Mouse (Mus musculus) CH12.LX (cell line): ENCODE data around the gene Fam107b.

Source experiments
- ELF1 ChIP-seq: IDR thresholded peaks from 2 replicates; pipeline ENCODE4 v1.6.1; 2014; ENCODE audit warnings: low read depth, mild to moderate bottlenecking, inconsistent platforms, low read length, improper control_type of control experiment
- EP300 ChIP-seq: IDR thresholded peaks from 2 replicates; pipeline ENCODE4 v1.6.1; 2011; ENCODE audit warnings: low read length, improper control_type of control experiment
- GABPA ChIP-seq: IDR thresholded peaks from 2 replicates; pipeline ENCODE4 v1.6.1; 2012; ENCODE audit warnings: low read depth, low read length, improper control_type of control experiment, inconsistent platforms; ENCODE audit not compliant: insufficient replicate concordance
- MAX ChIP-seq: IDR thresholded peaks from 2 replicates; pipeline ENCODE4 v1.6.1; 2011; ENCODE audit warnings: low read length, improper control_type of control experiment
- POLR2A ChIP-seq: IDR thresholded peaks from 2 replicates; pipeline ENCODE4 v1.6.1; 2011; ENCODE audit warnings: low read depth, mild to moderate bottlenecking, improper control_type of control experiment, low read length
- POLR2AphosphoS2 ChIP-seq: IDR thresholded peaks from 2 replicates; pipeline ENCODE4 v1.6.1; 2011; ENCODE audit warnings: low read depth, low read length, improper control_type of control experiment
- UBTF ChIP-seq: IDR thresholded peaks from 2 replicates; pipeline ENCODE4 v1.6.1; 2012; ENCODE audit warnings: low read depth, mild to moderate bottlenecking, inconsistent platforms, low read length, improper control_type of control experiment, moderate library complexity

GRCm38 (mm10) chr2:3788424-3788786 is 218.1 kb downstream of the Fam107b start:
- TF ChIP-seq POLR2A (no peak), GABPA (no peak), POLR2AphosphoS2 (no peak), MAX (no peak), UBTF (no peak), ELF1 (no peak), EP300 (no peak)
